Mouse (Mus musculus) lung, embryonic 16.5 days (tissue): ENCODE measurements at regions not wholly inside any gene's neighbourhood (a gene's known extent, or its start where the extent isn't known, plus 50 kb on each side); places are given as distances from the start of the nearest gene placed in this dataset.

Source experiments
- ATAC-seq: fragments of 200-750 bp; cut with Nextera tagmentation; 2 replicates; pipeline ENCODE4 v1.8.0; 2017; ENCODE audit warnings: low read depth, mild to moderate bottlenecking, moderate library complexity
- H3K27ac ChIP-seq: fragments of 300-500 bp; sonication (generic); 2 replicates; pipeline ENCODE4 v1.5.1; 2014; ENCODE audit warnings: mild to moderate bottlenecking, control low read depth, low read length
- H3K27me3 ChIP-seq: fragments of 300-500 bp; sonication (generic); 2 replicates; pipeline ENCODE4 v1.6.1; 2014; ENCODE audit warnings: low read depth, low read length, mixed read lengths; ENCODE audit not compliant: control insufficient read depth, insufficient read depth
- H3K36me3 ChIP-seq: fragments of 300-500 bp; sonication (generic); 2 replicates; pipeline ENCODE4 v1.6.1; 2014; ENCODE audit warnings: low read length; ENCODE audit not compliant: control insufficient read depth, insufficient read depth
- H3K4me1 ChIP-seq: fragments of 300-500 bp; sonication (generic); replicated peaks from 2 replicates; pipeline ENCODE4 v1.6.1; 2014; ENCODE audit warnings: low read length, mixed read lengths; ENCODE audit not compliant: control insufficient read depth, insufficient read depth
- H3K4me2 ChIP-seq: fragments of 300-500 bp; sonication (generic); 2 replicates; pipeline ENCODE4 v1.6.1; 2014; ENCODE audit warnings: low read depth, low read length, control low read depth
- H3K4me3 ChIP-seq: fragments of 300-500 bp; sonication (generic); 2 replicates; pipeline ENCODE4 v1.5.1; 2014; ENCODE audit warnings: mild to moderate bottlenecking, low read length, control low read depth
- H3K9ac ChIP-seq: fragments of 300-500 bp; sonication (generic); 2 replicates; pipeline ENCODE4 v1.6.1; 2014; ENCODE audit warnings: low read length, control low read depth
- H3K9me3 ChIP-seq: fragments of 300-500 bp; sonication (generic); 2 replicates; pipeline ENCODE4 v1.6.1; 2016; ENCODE audit warnings: low read length; ENCODE audit not compliant: control insufficient read depth
- WGBS: fragments of 180-500 bp; shearing (Covaris S2); extraction: QIAGEN DNeasy Blood & Tissue Kit; methylation state at CpG from one replicate; pipeline ENCODE4 v1.1.7; 2014; 5-methylcytosine and 5-hydroxymethylcytosine counted together

- Histone ChIP-seq H3K36me3 (no peaks in the 10 kb centered on the region), H3K9me3 (no peaks in the 10 kb centered on the region), H3K4me1 (peaks cover 25% of the 10 kb centered on the region), H3K4me3 (no peak overlapping the region), H3K27ac (peak overlapping the region; percentile 74), H3K4me2 (no peak overlapping the region), H3K27me3 (no peaks in the 10 kb centered on the region), H3K9ac (no peak overlapping the region)
- no peak for ATAC-seq
- WGBS = 53% methylated on average over 6 of the region's 6 CpGs
These were observed 50.5 kb upstream of the Asprv1 start for GRCm38 (mm10) chr6:86577504-86577903.
